Mouse (Mus musculus) CH12.LX (cell line): ENCODE data around the gene Cyp11a1. TPM values are rescaled to one million over a fixed set of nuclear protein-coding genes. Genes with fewer than 3 reads are reported as not detected.

Source experiments
- DNase-seq: peaks from one replicate; pipeline ENCODE4 v3.0.0-alpha.2; 2013; ENCODE audit errors: extremely low read depth
- H3K27ac ChIP-seq: 2 replicates; pipeline ENCODE4 v1.5.1; 2012; ENCODE audit warnings: low read depth, mild to moderate bottlenecking, control low read depth, moderate library complexity; ENCODE audit not compliant: insufficient read depth
- H3K27me3 ChIP-seq: replicated peaks from 2 replicates; pipeline ENCODE3; 2012; ENCODE audit warnings: inconsistent platforms
- H3K36me3 ChIP-seq, 2 experiments: replicated peaks in 1 of 2; 2 replicates each; pipeline versions ENCODE3 to v1.6.1; 2012; ENCODE audit warnings: inconsistent platforms in 1 of 2, low read length in 1 of 2, mild to moderate bottlenecking in 1 of 2, mixed read lengths in 1 of 2, moderate library complexity in 1 of 2; ENCODE audit not compliant: control insufficient read depth in 1 of 2, insufficient read depth in 1 of 2
- H3K4me1 ChIP-seq, 2 experiments: 2 replicates each; pipeline ENCODE4 v1.6.1; 2012; ENCODE audit warnings: inconsistent platforms in 1 of 2, moderate library complexity in 1 of 2; ENCODE audit not compliant: insufficient read depth in 2 of 2, control insufficient read depth in 1 of 2
- H3K4me2 ChIP-seq: 2 replicates; pipeline ENCODE4 v1.6.1; 2012; ENCODE audit warnings: low read depth, mild to moderate bottlenecking, control low read depth; ENCODE audit not compliant: poor library complexity, insufficient read depth, severe bottlenecking
- H3K4me3 ChIP-seq, 3 experiments: fragments of 150-350 bp in 1 of 3; sonication (generic) in 1 of 3; replicated peaks in 1 of 3; 2 replicates each; pipeline versions ENCODE3 to v1.5.1; 2011 to 2012; ENCODE audit warnings: low read depth in 2 of 3, low read length in 2 of 3, mild to moderate bottlenecking in 2 of 3, moderate library complexity in 2 of 3, control low read depth in 1 of 3, improper control_type of control experiment in 1 of 3, inconsistent platforms in 1 of 3, mixed read lengths in 1 of 3; ENCODE audit not compliant: poor library complexity in 1 of 3
- H3K79me2 ChIP-seq: replicated peaks from 2 replicates; pipeline ENCODE4 v1.6.1; 2012; ENCODE audit warnings: mild to moderate bottlenecking, moderate library complexity; ENCODE audit not compliant: control insufficient read depth, poor library complexity, insufficient read depth, severe bottlenecking; ENCODE audit errors: extremely low read depth
- H3K9ac ChIP-seq: 2 replicates; pipeline ENCODE4 v1.6.1; 2012; ENCODE audit warnings: low read depth, mild to moderate bottlenecking, control low read depth, moderate library complexity; ENCODE audit not compliant: insufficient read depth
- H3K9me3 ChIP-seq: replicated peaks from 2 replicates; pipeline ENCODE3; 2012; ENCODE audit warnings: low read length, inconsistent platforms, mixed read lengths
- BHLHE40 ChIP-seq: IDR thresholded peaks from 2 replicates; pipeline ENCODE4 v1.6.1; 2011; ENCODE audit warnings: mild to moderate bottlenecking, low read depth, low read length, improper control_type of control experiment
- CHD2 ChIP-seq: IDR thresholded peaks from 2 replicates; pipeline ENCODE4 v1.6.1; 2011; ENCODE audit warnings: low read length, improper control_type of control experiment
- CTCF ChIP-seq, 2 experiments: IDR thresholded peaks in 1 of 2; conservative IDR thresholded peaks in 1 of 2; 2 replicates each; pipeline ENCODE4 v1.5.1; 2011 to 2012; ENCODE audit warnings: low read depth in 2 of 2, low read length in 2 of 2, improper control_type of control experiment in 1 of 2, inconsistent platforms in 1 of 2, mild to moderate bottlenecking in 1 of 2, moderate library complexity in 1 of 2
- ELF1 ChIP-seq: IDR thresholded peaks from 2 replicates; pipeline ENCODE4 v1.6.1; 2014; ENCODE audit warnings: low read depth, mild to moderate bottlenecking, inconsistent platforms, low read length, improper control_type of control experiment
- EP300 ChIP-seq: IDR thresholded peaks from 2 replicates; pipeline ENCODE4 v1.6.1; 2011; ENCODE audit warnings: low read length, improper control_type of control experiment
- ETS1 ChIP-seq: conservative IDR thresholded peaks from 2 replicates; pipeline ENCODE4 v1.6.1; 2012; ENCODE audit warnings: low read depth, mild to moderate bottlenecking, inconsistent platforms, low read length, improper control_type of control experiment, moderate library complexity
- GABPA ChIP-seq: IDR thresholded peaks from 2 replicates; pipeline ENCODE4 v1.6.1; 2012; ENCODE audit warnings: low read depth, low read length, improper control_type of control experiment, inconsistent platforms; ENCODE audit not compliant: insufficient replicate concordance
- HCFC1 ChIP-seq: IDR thresholded peaks from 2 replicates; pipeline ENCODE4 v1.6.1; 2012; ENCODE audit warnings: low read depth, mild to moderate bottlenecking, inconsistent platforms, low read length, improper control_type of control experiment
- IRF4 ChIP-seq: IDR thresholded peaks from 2 replicates; pipeline ENCODE4 v1.6.1; 2014; ENCODE audit warnings: low read depth, mild to moderate bottlenecking, inconsistent platforms, low read length, improper control_type of control experiment
- KAT2A ChIP-seq: IDR thresholded peaks from 2 replicates; pipeline ENCODE4 v1.6.1; 2012; ENCODE audit warnings: low read length, improper control_type of control experiment, inconsistent platforms; ENCODE audit not compliant: insufficient replicate concordance
- MAFK ChIP-seq: IDR thresholded peaks from 2 replicates; pipeline ENCODE4 v1.6.1; 2011; ENCODE audit warnings: low read length, improper control_type of control experiment; ENCODE audit not compliant: insufficient replicate concordance
- MAX ChIP-seq: IDR thresholded peaks from 2 replicates; pipeline ENCODE4 v1.6.1; 2011; ENCODE audit warnings: low read length, improper control_type of control experiment
- MAZ ChIP-seq: IDR thresholded peaks from 2 replicates; pipeline ENCODE4 v1.6.1; 2012; ENCODE audit warnings: low read depth, mild to moderate bottlenecking, inconsistent platforms, low read length, improper control_type of control experiment, moderate library complexity
- MXI1 ChIP-seq: IDR thresholded peaks from 2 replicates; pipeline ENCODE4 v1.6.1; 2011; ENCODE audit warnings: mild to moderate bottlenecking, low read depth, low read length, improper control_type of control experiment
- MYC ChIP-seq: IDR thresholded peaks from 2 replicates; pipeline ENCODE4 v1.6.1; 2011; ENCODE audit warnings: low read depth, mild to moderate bottlenecking, improper control_type of control experiment, low read length
- NELFE ChIP-seq: IDR thresholded peaks from 2 replicates; pipeline ENCODE4 v1.6.1; 2011; ENCODE audit warnings: low read depth, low read length, improper control_type of control experiment
- NRF1 ChIP-seq: IDR thresholded peaks from 2 replicates; pipeline ENCODE4 v1.6.1; 2014; ENCODE audit warnings: low read depth, mild to moderate bottlenecking, inconsistent platforms, low read length, improper control_type of control experiment, moderate library complexity
- PAX5 ChIP-seq: IDR thresholded peaks from 2 replicates; pipeline ENCODE4 v1.6.1; 2012; ENCODE audit warnings: low read length, inconsistent platforms, mixed read lengths
- POLR2A ChIP-seq: IDR thresholded peaks from 2 replicates; pipeline ENCODE4 v1.6.1; 2011; ENCODE audit warnings: low read depth, mild to moderate bottlenecking, improper control_type of control experiment, low read length
- RAD21 ChIP-seq: IDR thresholded peaks from 2 replicates; pipeline ENCODE4 v1.6.1; 2011; ENCODE audit warnings: low read depth, mild to moderate bottlenecking, low read length, improper control_type of control experiment, moderate library complexity
- RCOR1 ChIP-seq: conservative IDR thresholded peaks from 2 replicates; pipeline ENCODE4 v1.6.1; 2012; ENCODE audit warnings: low read depth, mild to moderate bottlenecking, inconsistent platforms, low read length, improper control_type of control experiment
- SIN3A ChIP-seq: IDR thresholded peaks from 2 replicates; pipeline ENCODE4 v1.6.1; 2012; ENCODE audit warnings: low read length, improper control_type of control experiment, inconsistent platforms
- SMC3 ChIP-seq: IDR thresholded peaks from 2 replicates; pipeline ENCODE4 v1.6.1; 2011; ENCODE audit warnings: low read depth, low read length, improper control_type of control experiment
- TBP ChIP-seq: conservative IDR thresholded peaks from 2 replicates; pipeline ENCODE4 v1.6.1; 2011; ENCODE audit warnings: low read depth, low read length, improper control_type of control experiment
- TCF12 ChIP-seq: IDR thresholded peaks from 2 replicates; pipeline ENCODE4 v1.6.1; 2014; ENCODE audit warnings: low read depth, mild to moderate bottlenecking, inconsistent platforms, low read length, improper control_type of control experiment
- USF1 ChIP-seq: IDR thresholded peaks from 2 replicates; pipeline ENCODE4 v1.6.1; 2014; ENCODE audit warnings: low read depth, mild to moderate bottlenecking, inconsistent platforms, low read length, improper control_type of control experiment
- USF2 ChIP-seq: conservative IDR thresholded peaks from 2 replicates; pipeline ENCODE4 v1.6.1; 2011; ENCODE audit warnings: low read depth, low read length, improper control_type of control experiment
- ZC3H11A ChIP-seq: IDR thresholded peaks from 2 replicates; pipeline ENCODE4 v1.6.1; 2012; ENCODE audit warnings: low read depth, mild to moderate bottlenecking, inconsistent platforms, low read length, improper control_type of control experiment
- ZKSCAN1 ChIP-seq: IDR thresholded peaks from 2 replicates; pipeline ENCODE4 v1.6.1; 2012; ENCODE audit warnings: low read depth, inconsistent platforms, low read length, improper control_type of control experiment, borderline replicate concordance
- ZMIZ1 ChIP-seq: IDR thresholded peaks from 2 replicates; pipeline ENCODE4 v1.6.1; 2012; ENCODE audit warnings: low read depth, mild to moderate bottlenecking, inconsistent platforms, low read length, improper control_type of control experiment
- ZNF384 ChIP-seq: IDR thresholded peaks from 2 replicates; pipeline ENCODE4 v1.6.1; 2012; ENCODE audit warnings: low read depth, low read length, improper control_type of control experiment, inconsistent platforms
- dilution Hi-C: fragments of 300-500 bp; cut with MboI; formaldehyde crosslinking; loops from 2 replicates; pipeline ENCODE4 v1.14.3; 2020; ENCODE audit warnings: low sequenced_read_pairs; ENCODE audit not compliant: extremely low pct_unique_long_range_greater_than_20kb, extremely low pct_ligation_motif_present
- in situ Hi-C: fragments of 300-500 bp; cut with MboI; formaldehyde crosslinking; loops from 3 replicates; pipeline ENCODE4 v1.14.3; 2019; ENCODE audit warnings: low sequenced_read_pairs, low pct_ligation_motif_present, low pct_unique_long_range_greater_than_20kb, mixed read lengths
- polyA plus RNA-seq: library from polyadenylated mRNA; unstranded; fragments of >175 nt; gene quantifications from 2 replicates; pipeline ENCODE4 v1.2.1, GENCODE M21; 2012; ENCODE audit warnings: low read depth; ENCODE audit not compliant: insufficient read length
- total RNA-seq, 2 experiments: library from RNA; depleted of rRNA; stranded (reverse); fragments of 300-350 nt in 1 of 2; fragments of >200 nt in 1 of 2; gene quantifications; 2 replicates each; pipeline ENCODE4 v1.2.3; 2012 to 2014

The Cyp11a1 gene
- total and polyA plus RNA-seq, 3 experiments, result 2.6 to 12.8 (median 9.0) TPM

- Histone ChIP-seq H3K36me3 (no peaks in the 10 kb centered on the region), H3K79me2 (no peaks in the 10 kb centered on the region), H3K9ac (no peak overlapping the region; the same call in 1 of the 2 replicates), H3K4me3 (peak overlapping the region in 1 of 3 experiments; percentile 47), H3K9me3 (no peaks in the 10 kb centered on the region), H3K27ac (no peak overlapping the region), H3K27me3 (no peaks in the 10 kb centered on the region), H3K4me2 (peak overlapping the region; percentile 95), H3K4me1 (peaks cover 16 to 50% of the 10 kb centered on the region in 2 experiments)
- DNase-seq, result no peak
- TF ChIP-seq MYC, result peak; percentile 54; the same call in 1 of the 2 replicates
- TF ChIP-seq MAZ, result 0 out of 2 replicates have a peak, but pooled peaks have one; percentile 18
- TF ChIP-seq NELFE, result peak; percentile 31; the same call in 1 of the 2 replicates
- no peak for TF ChIP-seq USF1
- TF ChIP-seq MAX, result peak; percentile 70
- dilution Hi-C loops, result no loop called here
- in situ Hi-C loops, result loop anchor here (5.0 to 10.0 kb wide), 3 partner anchors 135 to 343 kb away; partner anchors contain the start of gene Csk
Measured at GRCm38 (mm10) chr9:57997511-57998031, 8.6 kb upstream of the Cyp11a1 start.

- Histone ChIP-seq H3K4me3 (peak overlapping the region; percentile 21 to 47 (median 28)), H3K9ac (peak overlapping the region; percentile 49; the same call in 1 of the 2 replicates), H3K36me3 (no peaks in the 10 kb centered on the region), H3K79me2 (no peaks in the 10 kb centered on the region), H3K9me3 (no peaks in the 10 kb centered on the region), H3K4me1 (peaks cover 16 to 45% of the 10 kb centered on the region in 2 experiments), H3K27me3 (no peaks in the 10 kb centered on the region), H3K4me2 (peak overlapping the region; percentile 95), H3K27ac (no peak overlapping the region)
- DNase-seq, result peak; percentile 73
- dilution Hi-C loops (no loop called here), in situ Hi-C loops (loop anchor here (5.0 to 10.0 kb wide), 3 partner anchors 136 to 343 kb away; partner anchors contain the start of gene Csk)
- peak; percentile 19; the same call in 1 of the 2 replicates for TF ChIP-seq NRF1
- no peak for TF ChIP-seq TCF12
- no peak; the same call in 1 of the 2 replicates for TF ChIP-seq MAX
- no peak for TF ChIP-seq MAFK
- no peak for TF ChIP-seq USF2
- TF ChIP-seq MXI1, result peak; percentile 66
- TF ChIP-seq KAT2A, result no peak
- no peak for TF ChIP-seq ZNF384
- TF ChIP-seq SMC3, result peak; percentile 92
- TF ChIP-seq TBP, result no peak
- peak; percentile 85 for TF ChIP-seq ZC3H11A
- 0 out of 2 replicates have a peak, but pooled peaks have one; percentile 7 for TF ChIP-seq BHLHE40
- TF ChIP-seq HCFC1, result no peak
- TF ChIP-seq ZMIZ1, result no peak
- TF ChIP-seq CTCF (conservative IDR thresholded peaks at IDR 0.05 in 1 of 2, IDR thresholded peaks at IDR 0.05 in 1 of 2; ENCODE audit: low read depth in 2 of 2, low read length in 2 of 2), result peak; percentile 67 to 94
- peak; percentile 72 for TF ChIP-seq SIN3A
- TF ChIP-seq GABPA, result no peak
- no peak for TF ChIP-seq PAX5
- 0 out of 2 replicates have a peak, but pooled peaks have one; percentile 50 for TF ChIP-seq RCOR1
- peak; percentile 10; the same call in 1 of the 2 replicates for TF ChIP-seq MYC
- no peak for TF ChIP-seq ZKSCAN1
- TF ChIP-seq USF1, result no peak
- TF ChIP-seq EP300, result peak; percentile 12; the same call in 1 of the 2 replicates
- 0 out of 2 replicates have a peak, but pooled peaks have one; percentile 7 for TF ChIP-seq ETS1
- peak; percentile 98 for TF ChIP-seq RAD21
- TF ChIP-seq ELF1, result peak; percentile 59
- TF ChIP-seq IRF4, result no peak
- TF ChIP-seq POLR2A, result peak; percentile 46
- no peak for TF ChIP-seq CHD2
Measured at GRCm38 (mm10) chr9:57998032-57998659, 8.1 kb upstream of the Cyp11a1 start.
